Mouse (Mus musculus): Measurements from ENCODE around the gene Arl15.

Arl15 gene

DNA sequence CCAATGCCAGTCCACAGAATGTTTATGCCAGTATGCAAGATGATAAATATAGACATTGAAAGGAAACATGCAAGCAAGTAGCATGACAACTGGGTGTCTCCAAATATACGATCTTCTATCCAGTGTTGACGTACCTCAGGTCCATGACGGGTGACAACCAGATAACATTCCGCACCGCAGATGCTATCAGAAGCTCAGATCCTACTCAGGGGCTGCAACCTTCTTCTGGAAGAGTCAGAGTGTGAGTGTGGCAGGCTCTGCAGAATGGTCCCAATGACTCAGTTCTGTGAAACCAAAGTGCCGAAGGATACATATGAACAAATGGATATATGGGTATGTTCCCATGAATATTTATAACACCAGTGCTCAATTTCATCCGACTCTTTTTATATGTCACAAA lies 313.2 kb downstream of the Arl15 start:
- no peak for DNase-seq (ENCODE audit: low spot score)

DNA sequence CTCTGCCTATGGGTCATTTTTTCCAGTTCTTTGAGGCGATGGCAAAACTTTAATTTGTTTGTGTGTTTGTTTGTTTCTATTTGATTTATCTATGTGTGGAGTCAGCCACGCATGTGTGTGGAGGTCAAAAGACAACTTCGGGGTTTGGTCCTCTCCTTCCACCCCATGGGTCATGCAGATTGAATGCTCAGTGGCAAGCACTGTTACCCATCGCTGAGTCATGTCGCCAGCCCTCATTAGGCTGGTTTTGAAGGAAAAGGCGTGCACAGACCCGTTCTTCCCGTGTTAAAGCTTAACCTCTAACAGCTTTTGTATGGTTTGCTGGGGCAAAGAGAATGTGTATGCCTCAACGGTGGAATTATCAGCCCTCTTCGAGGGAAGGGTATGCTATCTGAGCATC lies 315.1 kb downstream of the Arl15 start:
- no peak for DNase-seq (ENCODE audit: low spot score)

DNA sequence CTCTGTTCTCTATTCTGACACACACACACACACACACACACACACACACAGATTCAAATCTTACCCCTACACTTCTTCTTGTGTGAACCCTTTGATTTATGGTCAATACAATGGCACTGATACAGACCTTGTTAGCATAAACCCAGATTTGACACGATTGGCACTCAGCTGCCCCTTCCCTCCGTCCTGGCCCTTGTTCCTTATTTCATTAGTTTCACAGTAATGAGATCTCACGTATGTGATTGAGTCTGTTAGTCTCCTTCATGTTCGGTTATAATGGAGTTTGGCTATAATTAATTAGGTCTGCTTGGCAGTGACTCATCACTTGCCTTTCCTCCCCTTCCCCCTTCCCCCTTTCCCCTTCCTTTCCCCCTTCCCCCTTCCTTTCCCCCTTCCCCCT lies 315.5 kb downstream of the Arl15 start:
- no peak for DNase-seq (ENCODE audit: low spot score)

DNA sequence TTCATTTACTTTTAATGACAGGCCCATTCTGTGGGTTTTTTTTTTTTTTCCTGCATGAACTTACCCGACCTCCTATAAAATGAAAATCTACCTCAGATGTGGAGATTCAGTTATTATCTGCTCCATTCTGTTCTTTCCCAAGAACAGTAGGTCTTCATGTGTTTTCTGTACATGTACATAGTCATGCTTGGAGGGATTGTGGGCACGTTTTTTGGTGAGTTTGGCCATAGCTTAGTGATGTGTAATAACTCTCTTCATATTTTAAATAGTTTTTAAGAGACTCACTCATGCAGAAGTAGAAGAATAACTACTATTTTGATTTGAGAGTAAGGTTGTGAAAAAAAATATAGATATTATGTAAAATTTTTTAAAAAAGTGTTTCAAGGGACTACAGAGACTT lies 319.2 kb downstream of the Arl15 start:
- no peak for DNase-seq (ENCODE audit: low spot score)

DNA sequence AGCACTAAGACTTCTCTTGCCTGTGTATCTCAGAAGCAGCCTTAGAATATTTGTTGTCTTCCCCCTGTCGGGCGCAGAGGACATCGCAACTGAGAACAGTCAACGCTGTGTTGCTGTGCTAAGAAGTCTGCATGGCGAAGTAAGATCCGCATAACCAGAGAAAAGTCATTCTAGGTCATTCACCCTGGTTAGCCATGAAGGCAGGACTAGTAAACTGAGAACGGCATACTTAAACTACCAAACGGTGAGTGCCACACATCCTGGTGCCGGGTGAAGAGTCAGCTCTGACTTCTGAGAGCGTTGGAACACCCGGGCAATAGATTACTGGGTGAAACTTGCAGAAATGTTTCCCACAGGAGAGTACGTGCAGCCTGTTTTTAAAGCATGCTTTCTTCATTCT lies 320.3 kb downstream of the Arl15 start:
- no peak for DNase-seq (ENCODE audit: low spot score)

DNA sequence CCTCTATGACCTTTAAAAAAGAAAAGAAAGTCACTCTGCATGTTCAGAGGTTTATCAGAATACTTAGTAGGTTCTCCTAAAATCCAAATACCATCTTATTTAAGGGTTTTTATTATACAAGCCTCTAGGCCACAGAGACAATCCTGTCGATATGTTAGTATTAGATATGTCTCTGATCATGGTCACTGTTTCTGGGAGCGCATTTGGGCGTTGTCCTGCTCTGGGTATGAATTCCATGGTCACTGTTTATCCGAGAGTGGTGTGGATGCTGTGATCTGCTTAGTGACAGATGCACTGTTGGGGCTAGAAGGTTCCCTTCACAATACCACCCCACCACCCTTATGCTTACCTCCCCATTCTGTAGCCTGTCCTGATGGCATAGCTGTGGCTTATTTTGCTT lies 320.8 kb downstream of the Arl15 start:
- no peak for DNase-seq (ENCODE audit: low spot score)

DNA sequence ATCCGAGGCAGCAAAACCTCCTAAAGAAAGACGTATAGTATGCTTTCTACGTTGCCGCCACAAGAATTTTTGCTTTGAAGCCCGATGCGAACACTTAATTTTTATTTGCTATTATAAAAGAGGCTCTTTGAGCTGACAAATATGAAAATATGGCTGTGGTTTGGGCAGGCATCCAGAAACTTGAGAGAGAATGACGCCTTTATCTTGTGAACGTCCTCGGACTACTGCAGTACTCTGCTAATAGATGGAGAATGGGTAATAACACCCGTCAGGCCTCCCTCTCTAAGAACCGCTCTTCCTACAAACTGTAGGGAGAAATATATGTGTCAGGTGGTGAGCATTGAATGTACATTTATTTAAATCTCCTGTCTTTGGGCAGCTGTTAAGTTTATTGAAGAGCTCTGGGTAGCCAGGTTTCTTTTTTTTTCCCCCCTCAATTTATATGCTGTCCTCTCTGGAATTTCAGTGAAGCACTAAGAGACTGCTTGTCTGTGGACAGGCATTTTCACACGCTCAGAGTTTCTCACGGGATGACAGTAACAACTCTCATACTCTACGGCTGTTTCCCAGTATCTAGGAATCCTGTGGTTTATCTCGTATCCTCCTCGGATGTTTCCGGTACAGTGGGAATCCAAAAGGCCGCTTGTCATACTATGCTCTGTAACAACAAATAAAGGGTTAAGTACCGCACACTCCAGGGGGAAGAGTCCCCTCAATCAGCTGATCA lies 324.0 kb downstream of the Arl15 start:
- no peak for DNase-seq (ENCODE audit: low spot score)

DNA sequence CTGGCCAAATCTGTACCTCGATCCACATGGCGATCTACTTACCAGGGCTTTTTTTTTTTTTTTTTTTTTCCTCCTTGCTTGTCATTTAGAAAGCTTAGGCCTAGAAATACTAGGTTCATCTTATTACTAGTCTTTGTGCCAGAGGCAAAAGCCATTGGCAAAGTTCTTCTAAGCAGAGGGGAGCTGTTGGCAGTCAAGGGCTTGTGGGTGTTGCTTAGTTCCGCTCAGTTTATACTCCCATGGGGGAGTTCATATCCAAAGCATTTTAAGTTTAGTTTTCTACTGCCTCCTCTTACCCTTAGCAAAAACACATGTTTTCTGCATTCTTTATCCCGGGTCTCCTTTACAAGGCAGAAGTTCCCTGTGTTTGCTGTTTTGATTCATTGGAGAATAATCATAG lies 325.5 kb downstream of the Arl15 start:
- peak; percentile 77 for DNase-seq (ENCODE audit: low spot score)

DNA sequence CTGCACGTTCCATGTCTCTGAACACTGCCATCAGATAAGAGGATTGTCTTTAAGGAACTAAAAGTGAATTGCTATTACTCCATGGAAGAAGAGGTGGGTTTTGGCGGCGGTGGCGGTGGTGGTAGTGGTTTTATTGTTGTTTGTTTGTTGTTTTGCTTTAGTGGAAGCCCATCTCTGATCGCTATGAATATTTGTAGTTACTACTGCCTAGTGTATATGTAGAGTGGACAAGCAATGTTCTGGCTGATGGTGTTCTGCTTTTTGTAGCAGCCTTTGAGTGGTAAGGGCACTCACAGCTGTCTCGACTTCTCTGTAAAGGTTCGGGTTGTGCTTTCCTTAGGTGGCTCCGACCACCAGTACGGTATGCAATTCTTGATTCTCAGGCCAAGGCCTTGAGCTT lies 327.3 kb downstream of the Arl15 start:
- no peak for DNase-seq (ENCODE audit: low spot score)

DNA sequence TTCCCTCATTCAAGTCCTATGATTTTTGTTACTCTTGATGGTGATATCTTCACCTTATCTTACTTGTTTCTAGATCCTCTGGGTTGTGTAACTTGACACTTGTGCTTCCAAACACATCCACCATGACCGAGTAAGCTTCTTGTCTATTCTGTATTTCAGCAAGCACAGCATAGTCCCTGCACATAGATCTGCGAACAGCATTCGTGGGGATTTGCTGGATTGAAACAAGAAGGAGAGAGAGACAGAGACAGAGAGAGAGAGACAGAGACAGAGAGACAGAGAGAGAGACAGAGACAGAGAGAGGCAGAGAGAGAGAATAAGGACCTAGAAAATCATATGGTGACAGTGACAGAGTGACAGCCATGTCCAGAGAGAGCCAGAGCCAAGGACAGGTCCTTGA lies 329.1 kb downstream of the Arl15 start:
- DNase-seq (ENCODE audit: low spot score) = no peak

DNA sequence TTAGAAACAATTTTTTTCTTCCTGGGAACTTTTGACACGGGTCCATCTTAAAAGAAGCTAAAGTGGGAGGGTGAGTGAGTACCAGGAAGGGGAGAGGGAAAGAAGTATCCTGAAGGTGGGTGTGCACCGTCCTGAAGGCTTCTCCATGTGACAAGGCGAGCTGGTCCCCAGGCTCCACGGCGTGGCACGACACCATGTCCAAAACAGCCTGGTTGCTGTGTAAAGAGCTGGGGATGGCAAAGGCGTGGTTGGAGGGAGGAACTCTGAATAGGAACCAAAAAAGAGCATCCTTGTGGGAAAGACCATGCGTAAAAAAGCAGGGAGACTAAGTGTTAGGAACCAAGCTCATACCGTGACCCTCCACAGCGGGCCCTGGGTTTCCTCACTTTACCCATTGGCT lies 330.1 kb downstream of the Arl15 start:
- no peak for DNase-seq (ENCODE audit: low spot score)

DNA sequence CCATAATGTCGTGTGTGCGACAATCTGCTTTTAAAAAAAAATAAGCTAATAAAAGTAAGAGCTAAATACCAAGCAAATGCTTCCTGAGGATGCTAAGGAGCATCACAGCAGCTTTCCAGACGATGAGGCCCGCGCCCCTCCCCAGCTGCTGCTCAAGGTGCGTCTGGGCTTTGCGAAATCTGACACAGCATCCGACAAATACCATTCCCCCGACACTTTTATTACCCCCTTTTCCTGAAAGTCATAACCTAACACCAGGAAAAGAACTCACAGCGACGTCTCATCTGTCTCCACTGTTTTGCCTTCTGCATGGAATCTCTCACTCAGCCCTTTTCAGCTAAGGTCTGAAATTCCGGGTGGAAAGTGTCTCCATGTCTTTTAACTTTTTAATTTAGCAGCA lies 330.7 kb downstream of the Arl15 start:
- DNase-seq (ENCODE audit: low spot score) = no peak

DNA sequence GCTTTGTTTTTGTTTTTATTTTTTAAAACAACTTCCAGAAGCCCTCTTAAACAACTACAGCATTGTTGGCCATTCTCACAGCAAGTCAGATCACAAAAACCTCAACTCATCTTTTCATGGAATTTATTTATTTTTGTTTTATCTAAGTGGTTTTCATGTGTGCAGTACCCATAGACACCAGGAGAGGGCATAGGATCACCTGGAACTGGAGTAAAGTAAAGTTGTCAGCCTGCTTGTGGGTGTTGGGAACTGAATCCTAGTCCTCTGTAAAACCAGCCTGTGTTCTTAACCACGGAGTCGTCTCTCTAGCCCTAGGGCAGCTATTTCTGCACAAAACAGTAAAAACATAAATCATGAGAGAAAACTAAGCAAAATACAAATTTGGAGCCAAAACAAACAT lies 334.1 kb downstream of the Arl15 start:
- DNase-seq (ENCODE audit: low spot score) = no peak

DNA sequence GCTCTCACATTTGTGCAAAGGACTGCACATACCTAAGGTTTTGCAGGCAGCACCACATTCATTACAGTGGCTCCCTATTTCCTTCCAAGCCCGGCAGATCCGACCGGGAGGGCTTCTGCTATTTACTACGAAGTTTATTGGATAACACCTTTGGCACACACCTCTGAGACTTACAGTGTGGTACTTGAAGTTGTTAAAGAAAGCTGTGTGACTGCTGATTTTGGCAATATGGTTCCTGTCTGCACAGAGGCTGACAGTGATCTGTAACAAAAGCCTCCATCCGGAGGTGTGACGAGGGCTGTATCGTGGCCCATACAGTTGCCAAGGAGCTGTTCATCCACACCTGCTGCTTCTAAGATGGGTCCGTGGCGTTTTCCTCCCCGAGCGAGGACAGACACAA lies 335.7 kb downstream of the Arl15 start:
- DNase-seq (ENCODE audit: low spot score) = no peak

DNA sequence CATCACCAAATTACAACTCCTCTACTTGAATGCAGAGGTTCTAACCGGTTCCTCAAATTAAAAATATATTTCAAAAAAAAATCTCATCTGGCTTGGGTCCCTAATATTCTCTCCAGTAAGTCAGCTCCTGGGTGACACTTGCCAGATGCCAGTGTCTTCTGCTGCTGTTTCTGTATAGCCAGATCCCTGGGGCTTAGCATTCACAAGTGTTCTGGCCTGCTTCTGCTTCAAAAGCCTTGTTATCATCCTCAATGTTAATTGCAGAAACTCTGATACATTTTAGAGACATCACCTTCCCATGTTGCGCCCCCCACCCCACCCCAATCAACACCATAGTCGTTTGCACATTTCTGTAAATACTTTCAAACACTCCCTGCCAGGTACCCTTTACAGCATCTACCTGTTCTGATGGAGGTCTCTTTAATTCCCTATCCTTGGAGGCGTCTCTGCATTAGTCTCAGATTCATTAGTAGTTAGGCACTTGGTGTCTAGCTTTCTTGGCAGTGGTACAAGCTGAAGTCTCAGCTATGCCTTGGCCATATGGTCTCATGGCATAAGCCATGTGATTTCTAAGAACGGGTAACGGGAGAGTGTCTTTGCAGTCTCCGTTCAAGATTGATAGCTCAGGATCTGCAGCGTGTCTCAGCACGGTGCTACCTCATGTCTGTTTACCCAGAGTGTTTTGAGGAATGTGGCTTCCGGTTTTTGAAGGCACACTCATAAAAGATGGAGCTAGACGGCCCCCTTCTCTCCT lies 336.4 kb downstream of the Arl15 start:
- no peak for DNase-seq (ENCODE audit: low spot score)

DNA sequence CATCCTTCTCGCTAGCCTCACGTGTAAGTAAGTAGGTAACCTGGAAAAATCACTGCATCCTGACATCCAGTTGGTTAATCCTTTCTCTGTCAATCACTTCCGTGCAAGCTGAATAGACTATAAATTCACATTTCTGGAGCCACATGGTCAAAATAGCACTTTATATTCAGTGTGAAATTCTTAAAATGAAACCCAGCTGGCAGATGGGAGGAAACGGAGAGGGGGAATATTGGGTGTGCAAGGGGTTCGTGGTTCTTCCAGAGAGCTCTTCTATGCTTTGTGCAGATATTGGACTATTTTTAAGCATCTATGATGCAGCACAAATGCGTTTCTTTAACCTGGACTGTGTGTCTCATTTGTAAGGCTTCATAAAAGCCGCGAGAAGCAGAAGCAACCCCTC lies 344.6 kb downstream of the Arl15 start:
- no peak for DNase-seq (ENCODE audit: low spot score)

DNA sequence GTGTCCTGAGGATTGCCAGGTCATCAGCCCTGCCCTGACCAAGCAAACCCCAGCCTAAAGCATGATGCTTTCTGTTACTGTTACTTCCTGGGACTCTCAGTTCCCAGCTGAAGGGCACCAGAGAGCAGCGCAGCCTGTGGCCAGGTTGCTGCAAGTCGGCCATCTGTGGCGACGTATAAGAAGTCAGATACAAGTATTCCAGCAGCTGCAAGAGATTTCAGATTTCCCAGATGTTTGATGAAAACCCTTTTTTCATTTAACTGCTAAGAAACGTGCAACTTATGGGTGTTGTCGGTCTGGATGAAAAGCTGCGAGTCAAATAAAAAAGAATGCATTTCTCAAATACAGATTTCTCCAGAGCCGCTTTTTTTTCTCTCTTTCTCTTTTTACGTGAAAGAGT lies 345.3 kb downstream of the Arl15 start:
- DNase-seq (ENCODE audit: low spot score) = no peak

DNA sequence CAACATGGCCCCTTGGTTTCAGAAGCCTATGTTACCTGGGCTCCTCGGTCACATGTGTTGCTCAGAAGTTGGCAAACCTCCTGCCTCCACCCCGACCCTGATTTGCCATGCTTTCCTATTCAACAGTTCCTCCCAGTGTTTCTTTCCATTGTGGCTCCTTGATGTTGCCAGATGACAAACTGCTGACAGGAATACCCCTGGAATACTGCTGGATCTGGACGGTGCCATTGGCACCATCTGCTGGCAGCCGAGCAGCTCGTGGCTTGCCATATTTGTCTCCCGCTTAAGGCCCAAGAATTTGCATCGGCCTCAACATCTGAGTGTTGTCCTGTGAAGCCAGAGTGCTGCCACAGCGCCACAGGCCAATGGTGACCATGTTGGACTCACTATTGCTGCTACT lies 348.5 kb downstream of the Arl15 start:
- peak; percentile 22 for DNase-seq (ENCODE audit: low spot score)

DNA sequence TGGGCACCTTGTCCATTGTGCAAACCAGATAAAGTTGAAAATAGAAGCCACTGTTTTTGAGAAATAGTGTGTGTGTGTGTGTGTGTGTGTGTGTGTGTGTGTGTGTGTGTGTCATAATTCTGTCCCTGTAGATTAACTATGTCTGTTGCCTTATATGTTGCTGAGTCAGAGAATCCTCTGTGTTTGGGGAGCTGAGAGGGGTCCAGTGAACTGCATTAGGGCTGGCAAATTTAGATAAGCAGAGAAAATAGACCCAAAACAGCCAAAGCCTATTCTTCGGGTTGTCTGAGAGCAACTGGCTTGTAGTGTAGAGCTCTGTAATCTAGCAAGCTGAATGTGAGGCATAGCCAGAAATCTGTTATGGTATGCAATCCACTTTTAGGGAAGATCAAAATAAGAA lies 348.9 kb downstream of the Arl15 start:
- DNase-seq (ENCODE audit: low spot score) = no peak

DNA sequence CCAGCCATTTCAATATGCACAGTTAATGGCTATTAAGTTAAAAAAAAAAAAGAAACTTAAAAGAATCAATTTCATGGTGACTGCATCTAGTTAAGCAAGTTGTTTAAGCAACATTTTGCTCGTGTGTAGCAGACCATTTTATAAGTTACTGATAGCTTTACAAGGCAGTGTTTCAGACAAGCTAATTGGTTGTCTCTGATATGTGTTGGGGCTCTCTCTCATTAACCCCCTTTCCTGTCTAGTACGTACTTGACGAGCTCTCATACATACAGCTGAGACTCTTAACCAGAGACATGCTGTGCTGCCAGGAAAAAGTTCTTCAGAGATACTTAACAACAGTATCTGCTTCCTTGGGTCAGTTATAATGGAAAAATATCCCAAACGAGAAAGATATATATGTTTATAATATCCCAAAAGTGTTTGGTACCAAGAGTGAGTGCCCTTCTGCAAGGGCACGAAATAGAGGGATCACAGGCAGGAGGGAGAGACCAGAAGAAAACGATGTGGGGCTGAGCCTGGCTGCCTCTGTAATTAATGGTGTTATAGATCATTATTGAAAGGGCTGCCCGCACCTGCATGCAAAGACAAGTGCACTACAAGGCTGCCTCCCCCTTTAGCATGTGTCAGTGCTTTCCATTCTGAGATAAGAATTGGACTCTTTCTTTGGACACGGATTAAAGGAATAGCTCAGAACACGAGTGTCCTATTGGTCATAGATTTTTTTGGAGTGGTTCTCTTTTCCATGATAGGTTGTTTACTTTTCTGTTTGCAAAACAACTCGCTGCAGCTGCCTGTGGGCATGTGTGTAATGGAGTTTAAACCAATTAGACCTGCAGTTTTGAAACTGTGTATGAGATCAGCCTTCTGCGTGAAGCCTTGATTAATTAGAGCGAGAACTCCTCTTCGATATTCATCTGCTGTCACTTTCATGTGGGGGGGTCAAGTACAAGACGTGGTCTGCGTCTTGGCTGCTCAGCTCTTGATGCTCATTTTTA lies 350.0 kb downstream of the Arl15 start:
- DNase-seq (ENCODE audit: low spot score) = no peak

DNA sequence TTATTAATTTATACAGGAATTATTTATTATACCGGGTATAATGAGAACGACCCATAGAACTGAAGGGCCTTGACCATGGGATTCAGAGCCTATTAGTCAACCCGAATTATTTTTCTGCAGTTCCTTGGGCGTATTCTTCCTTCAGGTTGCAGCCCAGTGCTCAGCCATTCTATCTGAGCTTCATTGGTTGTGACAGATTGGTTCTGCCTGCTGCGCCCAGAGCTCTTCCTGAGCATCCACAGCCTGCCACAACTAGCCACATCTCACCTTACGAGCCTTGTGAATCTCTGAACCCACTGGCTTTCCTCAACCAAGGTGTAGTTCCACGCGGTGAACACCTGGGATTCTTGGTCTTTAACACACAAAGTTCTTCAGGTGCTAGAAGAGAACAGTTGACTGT lies 350.9 kb downstream of the Arl15 start:
- no peak for DNase-seq (ENCODE audit: low spot score)

DNA sequence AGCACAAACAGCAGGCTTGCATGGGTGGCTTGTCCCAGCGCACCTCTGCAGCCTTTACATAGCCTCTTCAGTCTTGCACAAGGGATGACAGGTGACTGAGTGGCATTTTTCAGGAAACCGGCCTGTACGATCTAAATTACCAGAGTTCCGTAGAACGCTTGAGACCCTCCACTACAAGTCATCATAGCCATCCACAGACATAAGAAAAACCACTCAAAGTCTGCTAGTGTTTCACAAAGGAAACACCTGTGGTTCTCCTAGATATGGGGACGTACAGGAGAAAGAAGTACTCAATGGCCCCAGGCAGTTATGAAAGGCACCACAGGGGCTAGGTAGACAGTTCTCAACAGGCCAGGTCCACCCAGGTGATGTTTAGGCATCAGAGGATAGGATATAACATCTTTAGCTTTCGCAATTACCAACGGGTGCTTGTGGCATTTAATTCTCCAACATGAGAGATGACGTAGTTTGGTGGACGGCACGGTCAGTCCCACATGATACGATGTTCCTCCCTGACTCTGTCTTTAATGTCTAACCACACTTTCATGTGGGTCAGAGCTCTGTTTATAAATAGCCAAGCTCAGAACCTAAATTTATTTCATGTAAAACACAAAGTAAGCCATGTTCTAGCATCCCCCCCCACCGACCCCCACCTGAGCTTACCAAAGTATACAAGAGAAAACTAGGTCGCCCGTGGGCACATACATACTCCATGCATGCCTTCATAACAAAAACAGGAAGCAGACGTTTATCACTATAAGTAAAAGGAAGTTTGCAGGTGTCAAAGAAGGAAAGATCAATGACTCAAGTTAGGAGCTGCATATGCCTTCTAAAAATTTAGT lies 356.8 kb downstream of the Arl15 start:
- no peak for DNase-seq (ENCODE audit: low spot score)

All from adipocyte (in vitro differentiated cells).